Mouse (Mus musculus) gastrocnemius, adult 18-20 months (tissue): Measurements from ENCODE around the gene Cd200r4. TPM values are rescaled to one million over a fixed set of nuclear protein-coding genes. Genes with fewer than 3 reads are reported as not detected.

ENCODE experiments used
- DNase-seq: peaks from one replicate; pipeline ENCODE4 v3.0.0; 2021; ENCODE audit warnings: low spot score
- total RNA-seq, 2 experiments: library from RNA; stranded (reverse); gene quantifications; 2 replicates each; pipeline ENCODE4 v1.2.3; 2021

The Cd200r4 gene
- total RNA-seq, 2 experiments from 2014 or later = not detected

- DNase-seq = no peak
Observed at GRCm38 (mm10) chr16:44875178-44875577, 63.6 kb downstream of the Cd200r4 start.

- no peak for DNase-seq
Observed at GRCm38 (mm10) chr16:44876625-44877024, 65.1 kb downstream of the Cd200r4 start.

GRCm38 (mm10) chr16:44877595-44877994 is 66.1 kb downstream of the Cd200r4 start:
- no peak for DNase-seq

Other genes with a start within 250 kb of the Cd200r4 start
- 1 to 10 TPM; 2.6 to 3.1 TPM for gene Nepro, start 87.4 kb upstream of the Cd200r4 start, total RNA-seq
- gene Gtpbp8, start 65.4 kb upstream of the Cd200r4 start, total RNA-seq = 1 to 10 TPM; 6.1 to 8.8 TPM
- gene Cd200r1, start 46.0 kb upstream of the Cd200r4 start, total RNA-seq = under 1 TPM in 1 of 2 experiments, not detected in 1; 0.32 TPM
- gene Cd200r2, start 55.4 kb downstream of the Cd200r4 start, total RNA-seq = not detected
- gene Cd200r3, start 131.9 kb downstream of the Cd200r4 start, total RNA-seq = not detected